Mouse (Mus musculus): Measurements from ENCODE around the gene Slc7a7.
"Not testable (repeated sequence)": the region's sequence is repeated elsewhere in the genome, so short reads cannot be mapped to it uniquely, and the experiment has no call there.

Gene Slc7a7

DNA sequence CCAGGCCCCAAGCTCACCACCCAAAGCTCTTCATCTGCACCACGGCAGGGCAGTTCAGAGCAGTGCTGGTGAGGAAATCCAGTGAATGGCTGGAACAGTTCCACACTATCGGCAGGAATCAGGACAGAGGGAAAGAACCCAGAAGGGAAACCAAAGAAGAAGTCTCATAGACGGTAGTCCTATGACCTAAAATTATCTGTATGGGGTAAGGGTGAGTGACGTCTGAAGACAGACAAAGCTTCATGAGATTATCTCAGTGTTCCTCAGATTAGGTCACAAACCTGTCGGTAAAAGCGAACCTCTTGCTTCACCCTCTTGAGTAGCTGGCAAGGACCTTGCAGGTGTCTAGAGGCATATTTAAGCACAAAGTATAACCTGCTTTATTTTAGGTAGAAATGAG is 40.4 kb downstream of the Slc7a7 start:
- no peak for DNase-seq (ENCODE audit: low spot score in 2 of 2)

DNA sequence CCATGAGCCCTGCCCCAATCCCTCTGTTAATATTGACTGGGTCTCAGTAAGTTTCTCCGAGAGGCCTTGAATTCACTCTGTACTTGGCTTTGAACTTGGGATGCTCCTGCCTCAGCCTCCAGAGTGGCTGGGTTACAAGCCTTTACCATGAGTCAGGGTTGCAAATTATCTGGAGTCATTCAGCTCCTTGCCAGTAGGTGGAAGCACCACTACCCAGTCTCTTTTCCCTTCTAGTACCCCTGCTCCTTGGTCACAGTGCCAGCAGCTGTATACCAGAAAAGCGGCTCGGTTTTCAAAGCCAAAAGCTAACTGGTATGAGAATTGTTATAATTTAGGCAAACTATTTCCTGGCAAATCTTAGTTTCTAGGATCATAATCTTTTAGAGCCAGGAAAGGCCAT is 41.7 kb downstream of the Slc7a7 start:
- DNase-seq (ENCODE audit: low spot score in 2 of 2): no peak

DNA sequence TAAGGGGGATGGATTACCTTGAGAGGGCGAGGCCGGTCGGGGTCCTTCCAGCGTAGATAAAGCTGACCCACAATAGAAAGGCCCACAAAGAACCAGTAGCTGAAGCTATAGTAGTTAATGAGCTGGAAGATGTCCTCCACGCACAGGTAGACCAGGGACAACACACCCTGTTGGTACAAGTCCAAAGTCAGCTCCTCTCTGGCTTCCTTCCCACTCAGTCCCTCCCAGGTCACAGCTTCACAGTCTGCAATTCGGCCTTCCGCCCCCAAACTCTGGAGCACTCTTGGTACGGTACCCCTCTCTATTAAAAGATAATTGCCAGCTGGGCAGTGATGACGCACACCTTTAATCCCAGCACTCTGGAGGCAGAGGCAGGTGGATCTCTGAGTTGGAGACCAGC is 44.7 kb downstream of the Slc7a7 start:
- no peak for DNase-seq (ENCODE audit: low spot score in 2 of 2)

- no peak for DNase-seq (ENCODE audit: low spot score in 2 of 2)
Observed at GRCm38 (mm10) chr14:54371460-54371859, 46.1 kb downstream of the Slc7a7 start.

GRCm38 (mm10) chr14:54370595-54370994 is 47.0 kb downstream of the Slc7a7 start:
- no peak for DNase-seq (ENCODE audit: low spot score in 2 of 2)

- DNase-seq (ENCODE audit: low spot score in 2 of 2): no peak
Observed at GRCm38 (mm10) chr14:54369372-54369771, 48.2 kb downstream of the Slc7a7 start.

DNA sequence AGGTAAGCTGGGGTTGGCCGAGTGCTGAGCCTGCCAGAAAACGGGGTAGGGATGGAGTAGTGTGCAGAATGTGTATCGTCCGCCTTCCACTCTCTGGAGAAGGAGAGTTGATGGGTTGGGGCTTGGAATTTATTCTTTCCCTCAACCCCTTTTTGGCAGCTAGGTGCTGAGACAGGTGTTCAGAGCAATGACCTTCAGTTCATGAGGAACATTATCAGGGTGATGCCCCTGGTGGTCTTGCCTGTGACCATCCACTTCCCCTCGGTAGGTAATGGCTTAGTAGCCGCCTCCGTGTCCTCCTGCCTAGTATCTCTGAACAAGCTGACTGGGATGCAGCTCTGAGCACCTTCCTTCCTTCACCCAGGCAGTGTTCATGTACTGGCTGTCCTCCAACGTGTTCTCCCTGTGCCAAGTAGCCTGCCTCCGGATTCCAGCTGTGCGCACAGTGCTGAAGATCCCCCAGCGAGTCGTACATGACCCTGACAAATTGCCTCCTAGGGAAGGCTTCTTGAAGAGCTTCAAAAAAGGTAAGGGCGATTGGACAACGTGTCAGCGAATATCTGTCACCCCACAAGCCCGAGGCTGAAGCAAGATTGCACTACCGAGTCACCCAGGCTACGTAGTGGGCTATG is 50.0 kb downstream of the Slc7a7 start:
- no peak for DNase-seq (ENCODE audit: low spot score in 2 of 2)

GRCm38 (mm10) chr14:54366581-54366980 is 51.0 kb downstream of the Slc7a7 start:
- peak in 1 of 2 experiments; percentile 40 for DNase-seq (ENCODE audit: low spot score in 2 of 2)

GRCm38 (mm10) chr14:54365026-54365645 is 52.4 kb downstream of the Slc7a7 start:
- DNase-seq (ENCODE audit: low spot score in 2 of 2): peak in 1 of 2 experiments; percentile 49

DNA sequence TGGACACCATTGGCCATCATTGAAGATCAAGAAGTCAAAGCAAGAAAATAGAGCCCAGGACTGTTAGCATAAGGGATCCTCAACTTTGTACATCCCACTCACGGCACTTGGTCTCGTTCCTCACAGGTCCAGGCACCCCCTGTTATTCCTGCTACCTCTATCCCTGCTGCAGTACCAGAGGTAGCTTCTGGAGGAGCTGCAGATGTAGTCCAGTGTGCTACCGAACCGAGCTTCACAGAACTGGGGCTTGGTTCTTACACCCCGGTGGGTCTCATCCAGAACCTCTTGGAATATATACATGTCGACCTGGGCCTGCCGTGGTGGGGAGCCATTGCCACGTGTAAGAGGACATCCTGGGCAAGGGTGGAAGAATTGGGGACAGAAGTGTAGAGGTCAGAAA is 54.4 kb downstream of the Slc7a7 start:
- DNase-seq (ENCODE audit: low spot score in 2 of 2): peak in 1 of 2 experiments; percentile 57

DNA sequence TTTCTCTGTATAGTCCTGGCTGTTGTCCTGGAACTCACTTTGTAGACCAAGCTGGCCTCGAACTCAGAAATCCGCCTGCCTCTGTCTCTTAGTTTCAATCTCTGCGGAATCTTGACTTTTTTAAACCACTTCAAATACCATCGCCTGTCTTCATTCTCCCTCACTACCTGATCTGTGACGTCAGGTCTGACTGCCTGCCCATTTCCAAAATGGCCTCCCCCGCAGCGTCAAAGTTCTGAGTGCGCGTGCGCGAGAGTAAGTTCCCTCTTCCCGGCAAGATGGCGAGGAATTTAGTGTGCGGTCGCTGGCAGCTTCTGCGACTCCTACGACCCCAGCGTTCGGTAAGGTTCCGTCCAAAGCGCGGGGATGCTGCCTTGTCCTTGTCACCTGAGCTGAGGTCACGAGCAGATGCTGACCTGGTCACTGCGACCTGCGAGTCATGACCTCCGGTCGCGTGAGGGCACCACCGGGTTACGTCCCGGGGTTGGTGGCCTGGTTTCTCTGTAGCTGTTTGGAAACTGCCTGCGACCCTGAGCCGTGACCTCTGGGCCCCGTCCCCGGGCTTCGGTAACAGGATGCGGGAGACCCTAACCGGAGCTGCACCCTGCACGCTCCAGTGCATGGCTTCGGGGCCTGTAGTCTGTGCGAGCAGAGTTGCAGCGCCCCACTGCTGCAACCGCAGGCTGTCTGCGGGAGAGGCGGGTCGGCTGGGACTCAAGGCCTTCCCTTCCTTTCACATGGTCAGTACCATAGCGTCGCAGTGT is 56.8 kb downstream of the Slc7a7 start, which contains the start of gene Oxa1l:
Gene Oxa1l, plus strand, starts transcription at position 258 of the 764 bp plus-strand sequence.
- peak; percentile 91 to 98 for DNase-seq (ENCODE audit: low spot score in 2 of 2)

- DNase-seq (ENCODE audit: low spot score in 2 of 2): no peak
Observed at GRCm38 (mm10) chr14:54354406-54354805, 63.2 kb downstream of the Slc7a7 start.

- DNase-seq (ENCODE audit: low spot score in 2 of 2): no peak
Observed at GRCm38 (mm10) chr14:54352314-54352713, 65.3 kb downstream of the Slc7a7 start.

DNA sequence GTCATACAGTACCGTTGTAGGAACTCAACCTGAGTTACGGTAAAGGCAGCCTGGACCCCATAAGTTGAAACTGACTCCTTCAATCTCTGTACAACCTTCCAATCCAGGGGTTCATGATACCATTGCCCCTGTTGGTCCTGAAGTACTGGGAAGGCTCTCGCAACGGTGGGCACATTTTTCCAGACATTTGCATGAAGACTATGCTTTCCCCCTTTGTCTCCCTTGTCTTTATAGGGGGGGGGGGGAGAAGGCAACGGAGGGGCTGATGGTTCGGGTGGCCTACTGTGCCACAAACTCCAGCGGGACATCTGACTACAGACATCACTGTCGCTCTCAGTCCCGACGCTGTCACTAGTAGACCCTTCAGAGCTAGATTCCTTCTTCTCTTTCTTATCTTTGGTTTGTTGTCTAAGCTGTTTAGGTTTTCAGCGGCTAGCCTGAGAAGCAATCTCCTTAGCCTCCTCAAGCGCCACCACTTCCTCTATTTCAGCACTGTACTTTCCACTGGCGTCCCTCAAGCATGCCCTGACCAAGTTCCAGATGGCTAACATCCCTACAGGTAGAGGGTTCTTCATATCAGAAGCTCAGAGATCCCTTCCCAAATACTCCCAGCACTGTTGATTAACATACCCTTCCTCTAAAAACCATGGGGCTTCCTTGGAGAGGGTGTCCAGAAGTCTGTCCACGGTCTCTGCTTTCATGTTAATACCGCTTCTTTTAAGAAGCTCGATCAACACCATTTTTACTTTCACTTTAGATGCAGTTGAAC is 66.6 kb downstream of the Slc7a7 start:
- not testable (repeated sequence) for DNase-seq (ENCODE audit: low spot score in 2 of 2)

GRCm38 (mm10) chr14:54341807-54342206 is 75.8 kb downstream of the Slc7a7 start:
- DNase-seq (ENCODE audit: low spot score in 2 of 2): not testable (repeated sequence)

GRCm38 (mm10) chr14:54340836-54341235 is 76.7 kb downstream of the Slc7a7 start:
- DNase-seq (ENCODE audit: low spot score in 2 of 2): no peak

GRCm38 (mm10) chr14:54333452-54334189 is 84.0 kb downstream of the Slc7a7 start:
- peak in 1 of 2 experiments; percentile 37 for DNase-seq (ENCODE audit: low spot score in 2 of 2)

GRCm38 (mm10) chr14:54332176-54333074 is 85.2 kb downstream of the Slc7a7 start:
- no peak for DNase-seq (ENCODE audit: low spot score in 2 of 2)

GRCm38 (mm10) chr14:54331178-54331577 is 86.4 kb downstream of the Slc7a7 start:
- no peak for DNase-seq (ENCODE audit: low spot score in 2 of 2)

DNA sequence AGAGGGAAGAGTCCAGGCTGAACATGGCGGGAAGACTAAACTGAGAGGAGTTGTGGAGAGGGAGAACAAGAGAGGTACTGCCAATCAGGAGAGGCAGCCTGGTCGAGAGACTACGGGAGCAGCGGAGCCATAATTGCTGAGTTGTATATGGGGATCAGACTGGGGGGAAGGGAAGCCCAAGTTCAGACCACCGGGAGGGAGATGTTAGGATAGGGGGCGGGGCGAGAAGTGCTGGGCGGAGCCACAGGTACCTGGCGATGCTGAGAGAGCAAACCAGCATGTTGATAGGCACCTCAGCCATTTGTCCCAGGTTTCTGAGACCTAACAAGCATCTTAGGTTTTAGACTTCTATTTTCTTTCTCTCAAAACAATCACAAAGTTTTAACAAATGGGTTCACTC is 88.4 kb downstream of the Slc7a7 start:
- DNase-seq (ENCODE audit: low spot score in 2 of 2): no peak
